Mouse (Mus musculus): ENCODE data around the gene Arhgef18. TPM values are rescaled to one million over a fixed set of nuclear protein-coding genes. Genes with fewer than 3 reads are reported as not detected.

The Arhgef18 gene
- polyA plus RNA-seq (2014; fragmentation: Illumina TruSeq; extraction: RNeasy Lipid Tissue Mini Kit (QIAGEN cat#74804); ENCODE audit: low read depth, low replicate concordance): 7.4 TPM

DNA sequence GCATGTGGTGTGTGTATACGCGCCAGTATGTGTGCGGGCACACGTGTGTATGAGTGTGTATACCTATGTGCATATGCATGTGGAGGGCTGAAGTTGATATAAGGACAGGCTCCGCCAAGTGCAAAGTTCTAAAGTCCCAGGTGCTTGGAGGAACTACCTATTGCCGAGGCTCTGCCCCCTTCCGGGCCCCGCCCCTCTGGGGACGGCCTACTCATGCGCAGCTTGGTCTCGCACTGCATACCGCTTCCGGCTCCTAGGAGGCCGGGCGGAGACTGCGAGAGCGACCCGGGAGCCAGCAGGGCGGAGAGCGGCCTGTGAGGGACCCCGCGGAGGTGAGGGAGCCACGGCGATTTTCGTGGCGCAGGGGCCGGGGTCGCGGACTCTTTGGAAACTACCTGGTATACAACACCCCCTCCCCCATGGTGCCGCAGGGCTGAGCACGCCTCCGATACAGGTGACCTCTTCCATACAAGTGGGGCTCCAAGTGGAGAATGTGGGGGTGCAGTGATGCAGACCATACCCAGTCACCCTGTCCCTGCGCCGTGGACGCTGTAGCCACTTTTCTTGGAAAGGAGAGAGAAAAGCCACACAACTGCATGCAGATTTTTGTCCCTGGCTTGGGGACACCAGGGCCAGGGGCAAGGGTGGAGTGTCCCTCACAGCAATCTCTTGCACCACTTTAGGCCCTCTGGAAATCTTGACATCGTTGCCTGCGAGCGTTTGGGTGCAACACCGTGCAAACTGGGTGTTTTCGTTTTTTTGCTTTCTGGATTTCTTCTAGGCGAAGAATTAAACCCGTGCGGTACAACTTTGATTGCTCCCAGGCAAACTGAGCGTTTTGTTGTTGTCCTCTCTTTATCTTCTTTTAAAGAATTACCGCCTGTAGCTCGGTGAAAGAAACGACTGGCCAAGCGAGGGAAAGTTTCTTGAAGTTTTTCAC, at the start of gene Arhgef18:
Gene Arhgef18 (plus strand): TSS at position 236 of the 940 bp plus-strand sequence.

DNA sequence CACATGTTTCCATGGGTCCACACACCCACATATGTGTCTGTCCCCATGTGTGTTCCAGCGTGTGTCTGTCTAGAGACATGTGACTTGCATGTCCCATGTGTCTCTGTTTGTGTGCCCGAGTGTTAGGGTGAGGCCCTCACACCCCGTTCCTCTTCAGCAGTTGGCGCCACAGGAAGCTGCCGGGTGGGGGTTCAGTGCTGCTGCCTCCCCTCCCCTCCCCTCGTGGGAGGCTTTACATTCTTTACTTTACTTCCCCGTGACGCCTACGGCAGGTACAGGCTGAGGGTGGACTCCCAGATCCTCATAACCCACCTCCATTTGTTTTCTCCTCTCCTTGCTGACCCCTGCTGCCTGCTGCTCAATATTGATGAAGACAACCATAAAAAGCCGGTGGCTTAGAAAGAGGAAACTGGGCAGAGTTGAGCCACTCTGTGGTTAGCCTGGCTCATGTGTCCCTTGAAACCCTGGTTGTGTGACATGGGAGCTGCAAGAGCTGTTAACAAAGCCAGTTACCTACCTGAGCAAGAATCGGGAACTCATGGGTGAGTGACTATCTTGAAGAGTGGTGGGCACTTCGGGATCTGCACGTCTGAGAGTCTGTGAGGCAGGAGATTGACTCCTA, 39.5 kb upstream of the Arhgef18 start, which contains the start of gene A430078G23Rik:
Gene A430078G23Rik (plus strand): TSS at position 227 of the 622 bp plus-strand sequence.

DNA sequence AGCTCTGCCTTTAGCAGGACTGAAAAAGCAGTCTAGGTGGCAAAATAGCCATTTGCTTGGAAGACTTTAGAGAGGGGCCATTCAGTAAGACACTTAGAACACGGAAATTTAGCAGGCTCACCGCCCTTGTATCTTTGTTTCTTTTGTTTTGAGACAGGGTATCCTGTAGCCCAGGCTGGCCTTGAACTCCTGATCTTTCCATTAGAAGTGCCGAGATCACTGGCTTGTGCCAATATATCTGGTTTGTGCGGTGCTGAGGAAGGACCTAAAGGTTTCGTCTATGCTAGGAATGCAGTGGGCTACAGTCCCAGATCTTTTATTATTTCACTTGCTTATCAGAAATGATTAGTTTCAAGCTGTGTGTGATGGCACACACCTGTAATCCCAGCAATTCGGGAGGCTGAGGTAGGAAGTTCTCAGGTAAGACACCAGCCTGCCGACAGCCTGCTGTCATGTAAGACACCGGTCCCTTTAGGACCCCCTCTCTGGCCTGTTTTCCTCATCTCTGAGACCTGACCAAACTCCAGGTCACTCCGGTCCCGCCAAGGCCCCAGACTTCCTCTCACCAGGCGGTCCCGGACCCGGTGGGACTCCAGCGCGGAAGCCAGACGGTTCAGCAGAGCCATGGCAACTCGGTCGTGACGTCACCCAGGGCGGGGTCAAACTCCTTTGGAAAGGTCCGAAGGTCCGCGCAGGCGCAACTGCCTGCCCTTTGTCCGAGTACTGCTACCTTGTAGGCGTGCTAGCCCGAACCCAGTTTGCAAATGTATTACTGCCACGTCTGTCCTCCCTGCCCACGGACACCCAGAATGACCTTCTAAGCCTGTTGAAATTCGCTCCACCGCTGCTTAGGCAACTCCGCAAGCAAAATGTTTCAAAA, 74.4 kb downstream of the Arhgef18 start, which contains the start of gene Pex11g:
Gene Pex11g (minus strand): TSS at position 675 of the 880 bp plus-strand sequence.

DNA sequence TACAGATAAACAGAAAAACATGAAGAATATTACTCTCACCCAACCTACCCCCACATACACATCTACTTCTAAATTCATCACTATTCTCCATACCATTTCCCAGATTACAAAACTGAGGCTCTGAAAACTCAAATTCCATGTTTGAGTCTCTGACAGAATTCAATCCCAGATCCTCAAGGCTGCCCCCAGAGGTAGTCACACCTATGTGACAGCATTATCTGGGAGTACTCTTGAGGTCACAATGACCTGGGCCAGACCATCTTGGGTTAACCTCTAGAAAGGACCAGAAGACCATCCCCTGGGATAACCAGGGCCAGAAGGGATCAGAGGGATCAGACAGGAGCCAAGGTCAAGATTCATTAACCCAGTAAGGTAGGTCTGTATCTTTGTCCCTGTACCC, 77.8 kb downstream of the Arhgef18 start, which contains the start of gene Tex45:
Gene Tex45 (plus strand): TSS at position 301 of the 400 bp plus-strand sequence.

DNA sequence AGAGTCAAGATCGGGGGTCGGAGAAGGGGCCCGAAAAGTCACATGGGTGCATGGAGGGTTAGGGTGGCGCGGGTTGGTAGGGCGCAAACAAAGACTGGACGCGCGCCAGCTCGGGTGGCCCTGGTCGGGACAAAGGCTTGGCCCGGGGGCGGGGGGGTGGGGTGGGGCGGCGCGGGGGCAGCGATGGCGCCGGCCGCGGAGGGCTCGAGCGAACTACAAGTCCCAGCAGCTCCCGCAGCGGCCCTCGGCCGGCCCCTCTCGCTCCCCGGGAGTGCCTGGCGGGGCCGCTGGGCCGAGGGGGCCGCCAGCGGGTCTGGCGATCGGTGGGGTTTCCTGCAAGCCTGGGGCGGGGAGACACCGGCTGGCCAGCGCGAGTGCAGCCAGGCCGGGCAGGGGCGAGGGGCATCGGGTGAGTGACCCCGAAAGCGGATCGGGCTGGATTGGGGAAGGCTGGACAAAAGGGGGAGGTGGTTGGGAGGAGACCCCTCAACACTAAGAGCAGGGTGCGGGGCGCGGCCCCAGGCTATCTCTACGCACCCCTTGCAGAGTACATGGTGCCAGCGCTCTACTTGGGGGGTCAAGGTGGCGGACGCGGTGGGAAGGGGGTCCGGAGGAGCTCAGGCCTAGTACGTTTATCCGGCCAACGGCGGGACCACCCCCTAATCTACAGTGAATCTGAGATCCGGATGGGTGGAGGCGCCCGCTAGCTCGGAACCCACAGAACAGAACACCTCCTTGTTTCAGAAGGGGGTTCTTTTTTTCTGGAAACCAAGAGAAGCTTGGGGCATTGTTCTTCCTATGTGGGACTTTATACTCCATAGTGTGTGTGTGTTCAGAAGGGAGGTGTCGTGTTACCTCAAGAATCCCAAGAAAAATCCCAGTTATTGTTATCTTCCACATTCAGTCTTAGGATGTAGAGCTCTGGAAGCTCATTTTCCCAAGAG, 100.4 kb downstream of the Arhgef18 start, which contains the start of gene Zfp358:
Gene Zfp358 (plus strand): TSS at position 238 of the 944 bp plus-strand sequence.

DNA sequence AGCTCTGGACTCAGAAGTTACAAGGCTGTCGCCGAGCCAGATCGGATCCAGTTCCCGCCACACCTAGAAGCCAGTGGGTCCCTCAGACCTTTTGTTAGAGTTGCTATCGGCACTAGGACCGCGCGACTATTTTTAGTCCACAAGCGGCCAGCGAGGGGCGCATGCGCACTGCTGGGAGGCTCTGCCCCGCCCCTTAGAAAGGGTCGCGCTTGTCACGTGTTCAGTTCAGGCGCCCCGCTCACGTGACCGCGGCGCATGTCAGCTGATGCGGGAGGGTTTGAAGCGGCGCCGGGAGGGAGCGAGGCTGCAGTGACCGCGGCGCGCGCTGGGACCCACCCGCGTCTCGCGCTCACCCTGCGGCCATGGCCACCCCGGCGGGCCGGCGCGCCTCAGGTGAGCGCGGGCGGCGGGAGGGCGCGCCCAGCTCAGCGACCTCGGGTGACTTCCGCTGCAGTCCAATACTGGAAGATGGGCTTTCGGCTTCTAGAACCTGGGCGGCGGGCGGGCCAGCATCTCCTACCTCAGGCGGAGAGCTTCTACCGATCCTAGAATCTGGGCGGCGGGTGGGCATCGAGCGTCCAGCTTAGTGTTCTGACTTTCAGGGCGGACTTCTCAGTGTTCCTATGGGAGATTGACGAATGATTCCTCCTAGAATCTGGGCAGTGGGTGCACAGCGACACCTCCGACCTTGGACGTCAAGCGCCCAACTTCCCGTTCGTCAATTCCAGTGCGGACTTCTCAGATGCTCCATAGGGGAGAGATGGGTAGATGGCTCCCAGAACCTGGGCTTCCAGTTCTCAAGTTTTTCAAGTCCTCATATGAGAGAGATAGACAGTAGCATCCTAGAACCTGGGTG, 107.7 kb downstream of the Arhgef18 start, which contains the start of gene Mcoln1:
Gene Mcoln1 (plus strand): TSS at position 223 of the 856 bp plus-strand sequence.

Other genes starting within 250 kb of the Arhgef18 start
- 84.5 TPM for gene Insr, start 113.4 kb upstream of the Arhgef18 start, polyA plus RNA-seq (2014; fragmentation: Illumina TruSeq; extraction: RNeasy Lipid Tissue Mini Kit (QIAGEN cat#74804); ENCODE audit: low read depth, low replicate concordance)
- gene A430078G23Rik, start 39.6 kb upstream of the Arhgef18 start, polyA plus RNA-seq (2014; fragmentation: Illumina TruSeq; extraction: RNeasy Lipid Tissue Mini Kit (QIAGEN cat#74804); ENCODE audit: low read depth, low replicate concordance): 0.41 TPM
- 0.85 TPM for gene Pex11g, start 74.7 kb downstream of the Arhgef18 start, polyA plus RNA-seq (2014; fragmentation: Illumina TruSeq; extraction: RNeasy Lipid Tissue Mini Kit (QIAGEN cat#74804); ENCODE audit: low read depth, low replicate concordance)
- not detected for gene Tex45, start 77.9 kb downstream of the Arhgef18 start, polyA plus RNA-seq (2014; fragmentation: Illumina TruSeq; extraction: RNeasy Lipid Tissue Mini Kit (QIAGEN cat#74804); ENCODE audit: low read depth, low replicate concordance)
- 2.6 TPM for gene Zfp358, start 100.1 kb downstream of the Arhgef18 start, polyA plus RNA-seq (2014; fragmentation: Illumina TruSeq; extraction: RNeasy Lipid Tissue Mini Kit (QIAGEN cat#74804); ENCODE audit: low read depth, low replicate concordance)
- gene Mcoln1, start 107.5 kb downstream of the Arhgef18 start, polyA plus RNA-seq (2014; fragmentation: Illumina TruSeq; extraction: RNeasy Lipid Tissue Mini Kit (QIAGEN cat#74804); ENCODE audit: low read depth, low replicate concordance): 27.1 TPM
- gene Pnpla6, start 122.4 kb downstream of the Arhgef18 start, polyA plus RNA-seq (2014; fragmentation: Illumina TruSeq; extraction: RNeasy Lipid Tissue Mini Kit (QIAGEN cat#74804); ENCODE audit: low read depth, low replicate concordance): 17.3 TPM
- gene C330021F23Rik, start 175.0 kb downstream of the Arhgef18 start, polyA plus RNA-seq (2014; fragmentation: Illumina TruSeq; extraction: RNeasy Lipid Tissue Mini Kit (QIAGEN cat#74804); ENCODE audit: low read depth, low replicate concordance): 2.2 TPM
- 6.7 TPM for gene Camsap3, start 194.3 kb downstream of the Arhgef18 start, polyA plus RNA-seq (2014; fragmentation: Illumina TruSeq; extraction: RNeasy Lipid Tissue Mini Kit (QIAGEN cat#74804); ENCODE audit: low read depth, low replicate concordance)
- 0.50 TPM for gene Xab2, start 228.3 kb downstream of the Arhgef18 start, polyA plus RNA-seq (2014; fragmentation: Illumina TruSeq; extraction: RNeasy Lipid Tissue Mini Kit (QIAGEN cat#74804); ENCODE audit: low read depth, low replicate concordance)
- 17.8 TPM for gene Pet100, start 228.5 kb downstream of the Arhgef18 start, polyA plus RNA-seq (2014; fragmentation: Illumina TruSeq; extraction: RNeasy Lipid Tissue Mini Kit (QIAGEN cat#74804); ENCODE audit: low read depth, low replicate concordance)
- gene Pcp2, start 232.5 kb downstream of the Arhgef18 start, polyA plus RNA-seq (2014; fragmentation: Illumina TruSeq; extraction: RNeasy Lipid Tissue Mini Kit (QIAGEN cat#74804); ENCODE audit: low read depth, low replicate concordance): not detected
- 69.0 TPM for gene Stxbp2, start 237.9 kb downstream of the Arhgef18 start, polyA plus RNA-seq (2014; fragmentation: Illumina TruSeq; extraction: RNeasy Lipid Tissue Mini Kit (QIAGEN cat#74804); ENCODE audit: low read depth, low replicate concordance)